In the genomic region with DNA sequence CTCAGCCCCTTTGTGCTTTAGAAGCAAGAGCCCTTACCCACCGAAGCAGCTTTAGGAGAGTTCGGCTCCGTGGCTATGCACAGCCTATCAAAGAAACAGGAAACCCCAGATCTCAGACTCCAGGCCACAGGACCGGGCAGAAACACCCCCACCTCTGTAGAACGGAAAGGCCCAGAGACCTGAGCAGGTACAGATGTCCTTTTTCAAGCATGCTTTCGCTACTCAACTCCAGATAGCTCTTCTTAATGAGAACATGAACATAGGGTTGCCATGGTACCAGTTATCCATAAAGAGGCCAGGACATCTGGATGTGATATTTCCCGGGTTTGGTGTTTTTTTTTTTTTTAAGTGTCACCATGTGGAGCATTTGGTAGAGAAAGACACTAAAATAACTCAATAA, we compare ENCODE assay signal across 25 mouse cellular contexts.
DNase-seq lines count a peak whose midpoint lies in the region; ATAC-seq lines count a peak whose summit lies in the region.
"Had no signal": no experiment of that assay in that cellular context is flagged by ENCODE, and none has a peak within 500 bp of the region (broad histone marks: within the 10 kb centered on the region; RNA-seq: fewer than 3 reads in every experiment).

No protein-coding gene starts in this region.

- H3K27ac ChIP-seq in forebrain, embryonic 10.5 days: 0 out of 2 replicates have a peak overlapping the region, but pooled peaks have one; percentile 4
- H3K27ac ChIP-seq in forebrain, embryonic 16.5 days (ENCODE audit: low read length): no peak overlapping the region
- H3K27ac ChIP-seq in embryonic facial prominence, embryonic 14.5 days (replicated peaks; ENCODE audit: low read depth, low read length): peak overlapping the region; percentile 46; the same call in 1 of the 2 replicates
- H3K27ac ChIP-seq in limb, embryonic 12.5 days: peak overlapping the region; percentile 77; the same call in 1 of the 2 replicates
- H3K27ac ChIP-seq: gastrocnemius, adult 2 months; heart, embryonic 10.5 days; hindbrain, embryonic 10.5 days; kidney, embryonic 15.5 days; liver, embryonic 12.5 days; midbrain, embryonic 13.5 days; neural tube, embryonic 12.5 days had no signal

- H3K4me2 ChIP-seq in forebrain, embryonic 16.5 days (ENCODE audit: low read length): no peak overlapping the region
- peak overlapping the region; percentile 6; the same call in 1 of the 2 replicates for H3K4me2 ChIP-seq in embryonic facial prominence, embryonic 14.5 days (ENCODE audit: low read depth, low read length)
- peak overlapping the region; percentile 36; the same call in 1 of the 2 replicates for H3K4me2 ChIP-seq in limb, embryonic 12.5 days
- H3K4me2 ChIP-seq: kidney, embryonic 15.5 days; liver, embryonic 12.5 days; midbrain, embryonic 13.5 days; neural tube, embryonic 12.5 days had no signal

- H3K4me1 ChIP-seq in forebrain, embryonic 10.5 days: peaks cover 16% of the 10 kb centered on the region
- no peaks in the 10 kb centered on the region for H3K4me1 ChIP-seq in forebrain, embryonic 16.5 days (replicated peaks; ENCODE audit: control insufficient read depth, insufficient read depth, low read length)
- H3K4me1 ChIP-seq in embryonic facial prominence, embryonic 14.5 days (ENCODE audit: control insufficient read depth, insufficient read depth, low read length): peaks cover 17% of the 10 kb centered on the region
- H3K4me1 ChIP-seq in limb, embryonic 12.5 days (replicated peaks): peaks cover 38% of the 10 kb centered on the region
- H3K4me1 ChIP-seq: heart, embryonic 10.5 days; hindbrain, embryonic 10.5 days; liver, embryonic 12.5 days had no signal

- no peak overlapping the region for H3K9ac ChIP-seq in forebrain, embryonic 16.5 days (replicated peaks; ENCODE audit: low read depth, low read length)
- H3K9ac ChIP-seq in embryonic facial prominence, embryonic 14.5 days (ENCODE audit: low read depth, low read length): no peak overlapping the region
- no peak overlapping the region for H3K9ac ChIP-seq in limb, embryonic 12.5 days (replicated peaks)
- H3K9ac ChIP-seq: kidney, embryonic 15.5 days; liver, embryonic 12.5 days; midbrain, embryonic 13.5 days; neural tube, embryonic 12.5 days had no signal

- H3K4me3 ChIP-seq in forebrain, embryonic 10.5 days: no peak overlapping the region
- no peak overlapping the region for H3K4me3 ChIP-seq in forebrain, embryonic 16.5 days (replicated peaks; ENCODE audit: low read length)
- H3K4me3 ChIP-seq in embryonic facial prominence, embryonic 14.5 days (ENCODE audit: low read depth, low read length): no peak overlapping the region
- no peak overlapping the region for H3K4me3 ChIP-seq in limb, embryonic 12.5 days (replicated peaks)
- H3K4me3 ChIP-seq: gastrocnemius, adult 2 months; heart, embryonic 10.5 days; hindbrain, embryonic 10.5 days; kidney, embryonic 15.5 days; liver, embryonic 12.5 days; midbrain, embryonic 13.5 days; neural tube, embryonic 12.5 days had no signal

- no peaks in the 10 kb centered on the region for H3K36me3 ChIP-seq in forebrain, embryonic 10.5 days (replicated peaks)
- no peaks in the 10 kb centered on the region for H3K36me3 ChIP-seq in forebrain, embryonic 16.5 days (ENCODE audit: control insufficient read depth, insufficient read depth)
- no peaks in the 10 kb centered on the region for H3K36me3 ChIP-seq in embryonic facial prominence, embryonic 14.5 days (ENCODE audit: control insufficient read depth, insufficient read depth, low read length)
- no peaks in the 10 kb centered on the region for H3K36me3 ChIP-seq in limb, embryonic 12.5 days
- H3K36me3 ChIP-seq: heart, embryonic 10.5 days; hindbrain, embryonic 10.5 days; kidney, embryonic 15.5 days; liver, embryonic 12.5 days; midbrain, embryonic 13.5 days; neural tube, embryonic 12.5 days had no signal

- intact Hi-C loops in heart, postnatal 25 days (cut with DNase I): no loop called here

- no peak for DNase-seq in forebrain, embryonic 10.5 days (ENCODE audit: extremely low spot score, low spot score)
- DNase-seq in embryonic facial prominence, embryonic 14.5 days (ENCODE audit: low spot score): no peak
- no peak for DNase-seq in heart, postnatal 25 days (ENCODE audit: low spot score)
- no peak for DNase-seq in ovary, adult 18-20 months (ENCODE audit: low spot score)
- no peak for DNase-seq in lung, postnatal 10 days
- DNase-seq: adrenal gland, postnatal 36 days; cerebellum, adult 11 months; cerebellum, adult 9-11 months; gastrocnemius, adult 2 months; kidney, adult 11 months; kidney, postnatal 36 days; lung, adult 18-20 months; lung, postnatal 14 days; right cerebral cortex, postnatal 4 days; thymus, postnatal 25 days had no signal

- no peaks in the 10 kb centered on the region for H3K9me3 ChIP-seq in forebrain, embryonic 10.5 days
- H3K9me3 ChIP-seq in forebrain, embryonic 16.5 days (ENCODE audit: control insufficient read depth, low read length): no peaks in the 10 kb centered on the region
- no peaks in the 10 kb centered on the region for H3K9me3 ChIP-seq in embryonic facial prominence, embryonic 14.5 days (ENCODE audit: control insufficient read depth, low read length)
- no peaks in the 10 kb centered on the region for H3K9me3 ChIP-seq in limb, embryonic 12.5 days
- H3K9me3 ChIP-seq: heart, embryonic 10.5 days; hindbrain, embryonic 10.5 days; kidney, embryonic 15.5 days; liver, embryonic 12.5 days; midbrain, embryonic 13.5 days; neural tube, embryonic 12.5 days had no signal

- no peaks in the 10 kb centered on the region for H3K27me3 ChIP-seq in forebrain, embryonic 10.5 days (ENCODE audit: poor library complexity, severe bottlenecking)
- H3K27me3 ChIP-seq in forebrain, embryonic 16.5 days (replicated peaks; ENCODE audit: control insufficient read depth, insufficient read depth, low read length): no peaks in the 10 kb centered on the region
- peaks cover 6% of the 10 kb centered on the region; the same call in 1 of the 2 replicates for H3K27me3 ChIP-seq in embryonic facial prominence, embryonic 14.5 days (replicated peaks; ENCODE audit: control insufficient read depth, insufficient read depth, low read length)
- peaks cover 70% of the 10 kb centered on the region for H3K27me3 ChIP-seq in limb, embryonic 12.5 days
- H3K27me3 ChIP-seq: liver, embryonic 12.5 days; midbrain, embryonic 13.5 days; neural tube, embryonic 12.5 days had no signal

- 76% methylated on average over 7 of the region's 7 CpGs for WGBS in forebrain, embryonic 10.5 days
- WGBS in forebrain, embryonic 16.5 days: 77% methylated on average over 7 of the region's 7 CpGs
- WGBS in embryonic facial prominence, embryonic 14.5 days: 25% methylated on average over 7 of the region's 7 CpGs
- 15% methylated on average over 7 of the region's 7 CpGs for WGBS in limb, embryonic 12.5 days

- no peak for ATAC-seq in forebrain, embryonic 16.5 days
- ATAC-seq in common myeloid progenitor, adult 5-6 weeks (replicated peaks; ENCODE audit: low read depth, poor library complexity, severe bottlenecking): peak; percentile 60; the same call in 1 of the 2 replicates
- ATAC-seq in embryonic facial prominence, embryonic 14.5 days (ENCODE audit: low read depth): peak; percentile 31; the same call in 1 of the 2 replicates
- ATAC-seq in limb, embryonic 12.5 days (ENCODE audit: insufficient number of reproducible peaks, insufficient read depth, low FRiP score, low TSS enrichment, low read depth): peak; percentile 60
- ATAC-seq: CD4-positive, CD25-positive, alpha-beta regulatory T cell, adult 4 months; liver, embryonic 12.5 days; midbrain, embryonic 13.5 days had no signal
